In the genomic region with DNA sequence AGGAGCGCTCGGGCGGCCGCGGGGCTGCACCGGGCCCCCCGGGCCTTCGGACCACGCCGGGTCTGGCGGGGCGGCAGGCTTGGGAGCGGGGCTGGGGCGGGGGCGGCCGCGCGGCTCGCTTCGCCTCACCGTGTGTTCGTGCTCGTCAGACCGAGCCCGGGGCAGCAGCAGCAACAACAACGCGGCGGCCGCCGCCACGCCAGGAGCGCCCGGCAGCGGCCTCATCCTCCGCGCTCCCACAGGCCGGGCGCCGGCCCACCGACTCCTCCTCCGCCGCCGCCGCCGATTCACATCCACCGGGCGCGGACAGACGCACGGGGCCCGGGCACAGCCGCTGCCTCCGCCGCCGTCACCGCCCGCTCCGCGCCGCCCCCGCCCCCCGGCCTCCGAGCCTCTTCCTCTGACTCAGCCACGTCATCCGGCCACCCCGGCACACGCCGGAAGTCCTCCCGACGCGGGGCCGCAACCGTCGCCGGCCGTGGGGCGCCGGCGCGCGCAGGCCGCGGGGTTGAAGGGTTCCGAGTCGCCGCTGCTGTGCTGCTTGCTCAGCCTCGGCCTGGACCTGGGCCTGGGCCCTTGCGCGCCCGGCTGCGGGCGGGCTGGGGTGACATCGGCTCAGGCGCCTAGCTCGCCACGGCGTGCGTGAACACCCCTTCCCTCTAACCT, we compare ENCODE assay signal across 8 mouse cellular contexts. TPM values are rescaled to one million over a fixed set of nuclear protein-coding genes. Genes with fewer than 3 reads are reported as not detected.
DNase-seq lines count a peak whose midpoint lies in the region; ATAC-seq lines count a peak whose summit lies in the region.

A gene (minus strand): TSS at position 368 of the 666 bp plus-strand sequence.

- 0 out of 2 replicates have a peak, but pooled peaks cover 4% of the 10 kb centered on the region for H3K27me3 ChIP-seq in hindbrain, embryonic 13.5 days

- under 1% methylated on average over 93 of the region's 98 CpGs for WGBS in hindbrain, embryonic 13.5 days

- H3K27ac ChIP-seq in hindbrain, embryonic 13.5 days: peak within 1 kb of the TSS; percentile 98

- no peaks in the 10 kb centered on the region for H3K9me3 ChIP-seq in hindbrain, embryonic 13.5 days

- peak within 1 kb of the TSS; percentile 96 for H3K9ac ChIP-seq in hindbrain, embryonic 13.5 days

- peak; percentile 95 for ATAC-seq in hindbrain, embryonic 13.5 days (ENCODE audit: low FRiP score)

- no peaks in the 10 kb centered on the region for H3K36me3 ChIP-seq in hindbrain, embryonic 13.5 days

- peak within 1 kb of the TSS; percentile 77 for H3K4me2 ChIP-seq in hindbrain, embryonic 13.5 days

- DNase-seq in NIH3T3 (ENCODE audit: low read depth): peak; percentile 95
- peak; percentile 94 to 96 for DNase-seq in cerebellum, postnatal 10 days
- DNase-seq in frontal cortex, postnatal 14 days (ENCODE audit: low spot score in 2 of 2): peak; percentile 76 to 82
- DNase-seq in layer of hippocampus, postnatal 36 days: peak; percentile 88 to 89
- peak; percentile 89 for DNase-seq in lung, postnatal 36 days
- peak; percentile 94 for DNase-seq in retina, postnatal 1 day
- DNase-seq in urinary bladder, adult 18-20 months (ENCODE audit: low spot score in 2 of 2): peak; percentile 81

- H3K4me3 ChIP-seq in hindbrain, embryonic 13.5 days: peak within 1 kb of the TSS; percentile 92

- H3K4me1 ChIP-seq in hindbrain, embryonic 13.5 days (replicated peaks): peaks cover 41% of the 10 kb centered on the region

RNA-seq across cellular contexts. Expression of the gene that starts here (rescaled TPM):
- polyA plus RNA-seq in hindbrain, embryonic 13.5 days (2015; fragmentation: Nextera tagmentation; extraction: Ambion mirVana): 91.3 and 99.0 TPM in 2 replicates
- total RNA-seq in layer of hippocampus, postnatal 36 days (2021): 100 to 1,000 TPM; 121 to 128 TPM

Comparison
In these comparisons a context has a peak if more than half of its experiments do, and no peak if none do; other contexts are left out.
1. Peak in every context shown above with its lines: DNase-seq, ATAC-seq, H3K4me3 ChIP-seq and H3K27ac ChIP-seq.